Mouse (Mus musculus) layer of hippocampus, postnatal 25 days (tissue): ENCODE results near the gene Gm7233. TPM values are rescaled to one million over a fixed set of nuclear protein-coding genes. Genes with fewer than 3 reads are reported as not detected.
"Not testable (repeated sequence)": the region's sequence is repeated elsewhere in the genome, so short reads cannot be mapped to it uniquely, and the experiment has no call there.

Experiments
- DNase-seq, 2 experiments: peaks; one replicate each; pipeline ENCODE4 v3.0.0; 2022; ENCODE audit warnings: mixed read lengths in 2 of 2, low spot score in 1 of 2; ENCODE audit errors: extremely low spot score in 1 of 2
- total RNA-seq, 2 experiments: library from RNA; stranded (reverse); gene quantifications; 2 replicates each; pipeline ENCODE4 v1.2.3; 2021

Gm7233 gene
- not detected for total RNA-seq

DNA sequence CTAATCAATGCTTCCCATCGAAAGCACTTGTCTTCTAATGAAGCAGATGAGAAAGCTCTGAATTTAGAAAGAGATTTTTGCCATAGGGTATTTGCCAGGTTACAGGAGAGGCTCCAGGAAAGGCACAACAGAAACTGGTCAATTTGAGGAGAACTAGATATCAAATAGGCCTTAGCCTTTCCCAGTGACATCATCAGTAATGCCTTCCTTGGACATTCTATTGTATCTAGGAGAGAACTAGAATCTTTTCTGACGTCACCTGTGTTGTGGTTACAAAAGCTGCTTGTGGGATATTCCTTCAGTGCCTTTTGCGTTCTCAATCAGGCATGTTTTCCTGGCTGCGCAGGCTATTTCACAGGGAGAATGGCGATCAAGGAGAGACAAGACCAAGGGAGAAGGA is at the start of gene Gm7233:
TSS of gene Gm7233 (plus strand) at position 301 of the 400 bp plus-strand sequence.
- DNase-seq, result not testable (repeated sequence)

DNA sequence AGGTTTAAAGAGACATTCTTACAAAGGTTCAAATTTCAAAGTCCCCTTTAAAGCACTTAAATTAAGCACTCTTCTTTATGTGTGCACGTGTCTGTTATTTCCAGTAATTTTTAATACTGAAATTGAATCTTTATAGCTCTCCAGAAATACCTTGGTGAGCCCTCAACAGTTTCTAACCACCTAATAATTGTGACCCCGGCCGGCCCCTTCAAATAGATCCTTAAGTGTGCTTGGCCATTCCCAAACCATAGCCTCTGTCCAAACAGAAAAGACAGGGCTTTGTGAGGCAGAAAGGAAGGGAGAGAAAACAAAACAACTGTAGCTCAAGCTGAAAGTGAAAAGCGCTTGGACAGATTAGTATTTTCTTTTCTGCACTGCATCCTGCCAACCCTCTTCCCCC is 12.5 kb upstream of the Gm7233 start:
- not testable (repeated sequence) for DNase-seq

DNA sequence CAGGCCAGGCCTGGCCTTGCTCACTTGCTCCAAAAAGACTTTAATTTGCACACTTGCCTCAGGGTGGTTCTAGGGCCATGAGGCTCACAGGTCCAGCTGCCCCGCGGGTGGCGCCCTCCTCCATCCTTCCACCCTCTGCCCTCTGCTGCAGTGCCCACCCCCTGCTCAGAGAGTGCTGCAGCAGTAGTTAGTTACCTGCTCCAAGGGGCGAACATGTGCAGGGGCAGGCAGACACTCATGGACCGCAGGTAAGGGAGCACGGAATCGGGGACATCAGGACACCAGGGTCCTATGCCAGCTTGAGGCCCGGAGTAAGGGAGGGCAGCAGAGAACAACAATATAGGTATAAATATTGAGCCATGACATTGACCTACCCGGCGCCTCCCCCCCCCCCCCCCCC is 11.7 kb upstream of the Gm7233 start:
- not testable (repeated sequence) for DNase-seq

DNA sequence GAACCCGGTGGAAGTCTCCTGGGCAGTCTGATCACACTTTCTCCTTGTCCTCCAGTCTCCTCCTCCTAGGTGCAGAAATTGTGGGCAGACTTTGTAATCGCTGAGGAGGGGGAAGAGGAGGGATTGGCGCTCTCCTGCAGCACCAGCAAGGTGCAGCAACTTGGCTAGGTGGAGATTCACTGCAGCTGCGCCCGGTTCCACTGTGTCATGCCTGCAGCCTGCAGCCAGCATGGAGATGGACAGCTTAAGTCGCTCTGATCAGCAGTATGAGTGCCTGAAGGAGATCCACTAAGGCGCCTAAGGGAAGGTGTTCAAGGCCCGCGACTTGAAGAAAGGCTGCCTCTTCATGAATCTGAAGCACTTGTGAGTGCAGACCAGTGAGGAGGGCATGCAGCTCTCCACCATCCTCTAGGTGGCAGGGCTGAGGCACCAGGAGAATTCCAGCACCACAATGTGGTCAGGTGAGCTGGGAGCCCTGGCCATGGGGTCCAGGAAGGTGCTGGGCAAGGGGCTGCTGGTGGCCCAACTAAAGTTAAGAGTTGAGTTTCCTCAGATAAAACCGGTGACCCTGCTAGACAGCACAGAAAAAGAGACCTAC is 11.0 kb upstream of the Gm7233 start:
- not testable (repeated sequence) for DNase-seq

DNA sequence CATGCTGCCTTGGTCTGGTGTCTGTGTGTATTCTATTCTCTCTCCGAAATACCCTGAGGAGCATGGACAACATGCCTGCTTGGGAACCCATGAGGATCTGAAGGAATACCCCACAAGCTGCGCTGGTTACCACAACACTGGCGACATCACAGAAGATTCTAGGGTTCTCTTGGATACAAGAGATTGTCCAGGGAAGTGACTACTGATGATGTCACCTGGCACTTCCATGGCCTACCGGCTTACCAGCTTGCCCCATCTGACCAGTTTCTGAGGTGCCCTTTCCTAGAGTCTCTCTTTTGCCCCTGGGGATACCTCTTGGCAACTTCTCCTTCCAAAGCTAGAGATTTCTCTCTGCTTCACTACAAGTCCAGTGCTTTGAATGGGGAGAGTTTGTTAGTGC is 55.5 kb downstream of the Gm7233 start, which contains the start of gene Gm8122:
TSS of gene Gm8122 (minus strand) at position 101 of the 400 bp plus-strand sequence.
- not testable (repeated sequence) for DNase-seq

Other genes starting within 250 kb of the Gm7233 start
- gene Gm8082, start 186.2 kb upstream of the Gm7233 start, total RNA-seq, result not detected
- not detected for gene Gm10376, start 164.2 kb upstream of the Gm7233 start, total RNA-seq
- gene Gm8094, start 103.2 kb upstream of the Gm7233 start, total RNA-seq, result not detected
- under 1 TPM in 1 of 2 experiments, not detected in 1; 0.17 TPM for gene Gm8104, start 79.3 kb upstream of the Gm7233 start, total RNA-seq
- not detected for gene Gm8122, start 55.4 kb downstream of the Gm7233 start, total RNA-seq
- gene Gm8126, start 78.8 kb downstream of the Gm7233 start, total RNA-seq, result under 1 TPM in 1 of 2 experiments, not detected in 1; 0.20 TPM
- not detected for gene Gm9732, start 95.2 kb downstream of the Gm7233 start, total RNA-seq
- not detected for gene Gm8127, start 114.0 kb downstream of the Gm7233 start, total RNA-seq
- 1 to 10 TPM in 1 of 2 experiments, not detected in 1; 1.3 TPM for gene 1700001F09Rik, start 167.9 kb downstream of the Gm7233 start, total RNA-seq
- not detected for gene Gm8138, start 236.5 kb downstream of the Gm7233 start, total RNA-seq